Mouse (Mus musculus): Measurements from ENCODE around the gene Gm8298. TPM values are rescaled to one million over a fixed set of nuclear protein-coding genes. Genes with fewer than 3 reads are reported as not detected.

The Gm8298 gene
- polyA plus RNA-seq (2014; fragmentation: Illumina TruSeq; extraction: RNeasy Lipid Tissue Mini Kit (QIAGEN cat#74804); ENCODE audit: low read depth, low replicate concordance) = not detected

DNA sequence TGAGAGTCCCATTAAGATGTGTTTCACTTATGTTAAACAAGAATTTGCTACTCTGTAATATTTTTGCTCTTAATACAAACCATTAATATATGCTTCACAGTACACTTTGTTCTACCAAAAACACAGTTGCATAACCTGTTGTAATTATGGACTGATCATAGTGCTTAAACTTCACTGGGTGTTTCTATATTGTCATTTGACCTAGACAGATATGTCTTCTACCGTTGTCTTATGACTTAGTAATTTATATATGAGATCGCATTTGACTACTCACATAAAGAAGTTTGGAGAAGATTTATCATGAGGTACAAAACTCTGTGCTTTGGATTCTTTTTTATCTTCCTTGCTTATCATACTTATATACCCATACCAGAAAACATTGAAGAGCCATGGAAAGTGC lies at the start of gene Gm8298:
Gene Gm8298, plus strand, starts transcription at position 301 of the 400 bp plus-strand sequence.

DNA sequence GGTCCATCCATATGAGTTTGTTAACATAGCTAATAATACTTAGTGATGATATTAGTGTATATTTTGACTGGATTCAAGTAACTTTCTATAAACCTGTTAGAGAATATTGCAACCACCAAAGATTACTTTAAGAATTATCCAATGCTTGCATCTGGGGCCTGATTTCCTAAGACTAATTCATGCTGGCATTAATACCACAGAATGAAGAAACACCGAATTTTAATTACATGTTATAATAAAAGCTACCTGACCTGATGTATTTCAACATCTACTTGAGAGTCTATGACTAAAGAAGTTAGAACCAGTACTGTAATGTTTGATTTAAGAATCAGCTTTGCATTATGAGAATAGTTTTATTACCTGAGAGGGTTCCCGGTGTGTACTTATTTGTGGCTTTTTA lies 64.1 kb downstream of the Gm8298 start, which contains the start of gene C130079G13Rik:
Gene C130079G13Rik, plus strand, starts transcription at position 301 of the 400 bp plus-strand sequence.

Other genes with a start within 250 kb of the Gm8298 start
- 0.52 TPM for gene Gm5538, start 131.3 kb upstream of the Gm8298 start, polyA plus RNA-seq (2014; fragmentation: Illumina TruSeq; extraction: RNeasy Lipid Tissue Mini Kit (QIAGEN cat#74804); ENCODE audit: low read depth, low replicate concordance)
- gene C130079G13Rik, start 64.2 kb downstream of the Gm8298 start, polyA plus RNA-seq (2014; fragmentation: Illumina TruSeq; extraction: RNeasy Lipid Tissue Mini Kit (QIAGEN cat#74804); ENCODE audit: low read depth, low replicate concordance) = not detected
- not detected for gene Aadacl2, start 145.7 kb downstream of the Gm8298 start, polyA plus RNA-seq (2014; fragmentation: Illumina TruSeq; extraction: RNeasy Lipid Tissue Mini Kit (QIAGEN cat#74804); ENCODE audit: low read depth, low replicate concordance)
- not detected for gene Aadac, start 164.7 kb downstream of the Gm8298 start, polyA plus RNA-seq (2014; fragmentation: Illumina TruSeq; extraction: RNeasy Lipid Tissue Mini Kit (QIAGEN cat#74804); ENCODE audit: low read depth, low replicate concordance)
- 4.1 TPM for gene Sucnr1, start 220.8 kb downstream of the Gm8298 start, polyA plus RNA-seq (2014; fragmentation: Illumina TruSeq; extraction: RNeasy Lipid Tissue Mini Kit (QIAGEN cat#74804); ENCODE audit: low read depth, low replicate concordance)